Mouse (Mus musculus) erythroblast, adult 5-6 weeks (primary cell): Measurements from ENCODE around the gene Xiap. TPM values are rescaled to one million over a fixed set of nuclear protein-coding genes. Genes with fewer than 3 reads are reported as not detected.

Experiments
- total RNA-seq, 2 experiments: library from RNA; stranded (forward) in 1 of 2; stranded (reverse) in 1 of 2; fragments of 150-400 nt in 1 of 2; fragments of 200-764, 138-1000 nt in 1 of 2; gene quantifications; 2 replicates each; pipeline versions ENCODE4 v1.2.3 to v1.2.4; 2015 to 2017; ENCODE audit warnings: low replicate concordance in 2 of 2

Gene Xiap
- total RNA-seq, 2 experiments from 2014 or later = 23.9 to 24.2 TPM

Other genes with a start within 250 kb of the Xiap start
- 60.0 and 64.2 TPM in 2 replicates for gene Thoc2, start 139.0 kb upstream of the Xiap start, total RNA-seq (2015; ENCODE audit: low replicate concordance)
- gene Thoc2, start 139.0 kb upstream of the Xiap start, total RNA-seq (2017; ENCODE audit: low replicate concordance) = 90.0 and 102 TPM in 2 replicates
- gene Stag2, start 89.6 kb downstream of the Xiap start, total RNA-seq (2015; ENCODE audit: low replicate concordance) = 57.6 and 65.8 TPM in 2 replicates
- gene Stag2, start 89.6 kb downstream of the Xiap start, total RNA-seq (2017; ENCODE audit: low replicate concordance) = 153 and 155 TPM in 2 replicates